Mouse (Mus musculus): Measurements from ENCODE around the gene Dtd1.
A peak's percentile ranks its signal among the peaks of the same experiment; 100 is the strongest.

Gene Dtd1

GRCm38 (mm10) chr2:144768375-144769117 is 168.8 kb downstream of the Dtd1 start:
- no peak for DNase-seq (ENCODE audit: low spot score in 2 of 2)

GRCm38 (mm10) chr2:144769118-144769496 is 169.4 kb downstream of the Dtd1 start:
- DNase-seq (ENCODE audit: low spot score in 2 of 2): no peak

- DNase-seq (ENCODE audit: low spot score in 2 of 2): no peak
Measured at GRCm38 (mm10) chr2:144769556-144769955, 169.9 kb downstream of the Dtd1 start.

GRCm38 (mm10) chr2:144770452-144770941 is 170.8 kb downstream of the Dtd1 start:
- no peak for DNase-seq (ENCODE audit: low spot score in 2 of 2)

GRCm38 (mm10) chr2:144771841-144772240 is 172.1 kb downstream of the Dtd1 start:
- DNase-seq (ENCODE audit: low spot score in 2 of 2): no peak

GRCm38 (mm10) chr2:144774636-144775160 is 175.0 kb downstream of the Dtd1 start:
- DNase-seq (ENCODE audit: low spot score in 2 of 2): no peak

- DNase-seq (ENCODE audit: low spot score in 2 of 2): no peak
Measured at GRCm38 (mm10) chr2:144775626-144776025, 175.9 kb downstream of the Dtd1 start.

- no peak for DNase-seq (ENCODE audit: low spot score in 2 of 2)
Measured at GRCm38 (mm10) chr2:144779263-144779662, 179.6 kb downstream of the Dtd1 start.

- DNase-seq (ENCODE audit: low spot score in 2 of 2): no peak
Measured at GRCm38 (mm10) chr2:144780731-144781130, 181.0 kb downstream of the Dtd1 start.

- no peak for DNase-seq (ENCODE audit: low spot score in 2 of 2)
Measured at GRCm38 (mm10) chr2:144781871-144782270, 182.2 kb downstream of the Dtd1 start.

GRCm38 (mm10) chr2:144782481-144782880 is 182.8 kb downstream of the Dtd1 start:
- DNase-seq (ENCODE audit: low spot score in 2 of 2): no peak

GRCm38 (mm10) chr2:144783190-144783589 is 183.5 kb downstream of the Dtd1 start:
- no peak for DNase-seq (ENCODE audit: low spot score in 2 of 2)

GRCm38 (mm10) chr2:144783831-144784230 is 184.1 kb downstream of the Dtd1 start:
- no peak for DNase-seq (ENCODE audit: low spot score in 2 of 2)

- peak; percentile 29 to 56 for DNase-seq (ENCODE audit: low spot score in 2 of 2)
Measured at GRCm38 (mm10) chr2:144791671-144792294, 192.1 kb downstream of the Dtd1 start.

GRCm38 (mm10) chr2:144797515-144797914 is 197.8 kb downstream of the Dtd1 start:
- no peak for DNase-seq (ENCODE audit: low spot score in 2 of 2)

- no peak for DNase-seq (ENCODE audit: low spot score in 2 of 2)
Measured at GRCm38 (mm10) chr2:144807766-144808754, 208.4 kb downstream of the Dtd1 start.

Measured in left cerebral cortex, adult 9 months (tissue).